Mouse (Mus musculus) liver, embryonic 14.5 days (tissue): ENCODE measurements around the gene Vsig2.

ENCODE experiments used
- CTCF ChIP-seq: IDR thresholded peaks from 2 replicates; pipeline ENCODE4 v1.5.1; 2016; ENCODE audit warnings: antibody characterized with exemption, low read depth, control low read depth
- EP300 ChIP-seq: IDR thresholded peaks from 2 replicates; pipeline ENCODE4 v1.6.1; 2016; ENCODE audit warnings: antibody characterized with exemption, low read depth

DNA sequence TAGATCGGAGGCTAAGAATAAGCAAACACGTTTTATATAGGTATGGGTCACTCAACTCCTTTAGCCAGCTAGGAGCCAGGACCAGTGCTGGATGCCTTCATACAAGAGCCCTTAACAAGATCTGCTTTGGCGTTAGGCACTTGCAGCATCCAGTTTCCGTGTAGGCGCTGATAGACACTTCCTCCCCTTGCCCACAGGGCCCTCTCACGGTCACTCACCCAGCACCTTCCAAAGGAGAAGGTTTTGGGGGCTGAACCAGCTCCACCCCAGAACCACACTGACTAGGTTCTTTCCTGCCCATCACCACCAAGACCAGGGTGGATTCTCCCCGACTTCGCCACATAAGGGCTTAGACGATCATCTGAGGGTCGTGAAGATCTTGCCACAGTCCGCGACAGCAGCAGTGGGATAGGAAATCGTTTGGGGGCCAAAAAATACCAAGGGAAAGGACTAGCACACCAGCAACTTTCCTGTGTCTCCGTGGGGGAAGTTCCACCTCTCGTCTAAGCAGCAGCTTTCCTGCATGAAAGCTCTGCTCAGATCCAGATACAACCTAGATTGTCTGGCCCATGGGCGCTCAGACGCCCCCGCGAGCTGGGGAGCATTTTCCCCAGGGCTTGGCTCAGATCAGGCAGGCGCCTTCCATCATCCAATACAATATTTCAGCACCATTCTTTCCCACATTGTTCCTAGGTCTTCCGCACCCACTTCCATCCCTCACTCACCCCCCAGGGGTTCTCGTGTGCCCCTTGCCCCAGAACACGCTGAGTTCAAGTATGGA is 12.9 kb downstream of the Vsig2 start:
- TF ChIP-seq EP300 (no peak), CTCF (no peak)
